Mouse (Mus musculus): Measurements from ENCODE around the gene Usp42. TPM values are rescaled to one million over a fixed set of nuclear protein-coding genes. Genes with fewer than 3 reads are reported as not detected.

Usp42 gene
- polyA plus RNA-seq, 1 experiment from 2014 or later, result 30.1 TPM

GRCm38 (mm10) chr5:143706822-143707200, 25.3 kb downstream of the Usp42 start:
- peak overlapping the region; percentile 51 for H3K27ac ChIP-seq (replicated peaks)
- no peak overlapping the region for H3K4me3 ChIP-seq
- 87% methylated on average over 7 of the region's 7 CpGs for WGBS
- peaks cover 95% of the 10 kb centered on the region for H3K36me3 ChIP-seq (replicated peaks)
- no peaks in the 10 kb centered on the region for H3K27me3 ChIP-seq (replicated peaks; ENCODE audit: low read depth, poor library complexity, severe bottlenecking)
- DNase-seq (ENCODE audit: low spot score), result no peak
- no peaks in the 10 kb centered on the region for H3K9me3 ChIP-seq
- H3K4me1 ChIP-seq, result peaks cover 26% of the 10 kb centered on the region

GRCm38 (mm10) chr5:143706030-143706821, 25.9 kb downstream of the Usp42 start:
- Histone ChIP-seq H3K27ac (replicated peaks) (peak overlapping the region; percentile 57), H3K4me1 (peaks cover 24% of the 10 kb centered on the region), H3K27me3 (replicated peaks; ENCODE audit: low read depth, poor library complexity, severe bottlenecking) (no peaks in the 10 kb centered on the region), H3K36me3 (replicated peaks) (peaks cover 95% of the 10 kb centered on the region), H3K9me3 (no peaks in the 10 kb centered on the region), H3K4me3 (no peak overlapping the region)
- WGBS, result 67% methylated on average over 9 of the region's 9 CpGs
- peak; percentile 38 for DNase-seq (ENCODE audit: low spot score)

DNA sequence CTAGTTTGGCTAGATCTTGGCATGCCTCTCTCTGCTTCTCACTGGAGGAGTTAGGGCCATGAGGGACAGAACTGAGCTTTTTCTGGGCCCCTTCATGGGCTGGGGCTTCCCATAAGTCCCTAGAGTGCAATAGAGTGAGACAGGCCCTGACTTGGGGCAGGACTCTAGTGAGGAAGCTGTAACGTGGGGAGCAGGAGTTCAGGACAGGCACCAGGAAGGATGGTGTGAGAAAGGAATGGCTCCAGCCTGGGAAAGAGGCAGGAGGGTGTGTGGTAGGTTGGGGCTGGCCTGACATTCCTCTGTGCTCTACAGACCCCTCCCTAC, 26.5 kb downstream of the Usp42 start:
- Histone ChIP-seq H3K27me3 (replicated peaks; ENCODE audit: low read depth, poor library complexity, severe bottlenecking) (no peaks in the 10 kb centered on the region), H3K4me1 (peaks cover 24% of the 10 kb centered on the region), H3K36me3 (replicated peaks) (peaks cover 95% of the 10 kb centered on the region), H3K4me3 (no peak overlapping the region), H3K27ac (replicated peaks) (peak overlapping the region; percentile 57), H3K9me3 (no peaks in the 10 kb centered on the region)
- no peak for DNase-seq (ENCODE audit: low spot score)
- WGBS, result 61% methylated on average over 1 of the region's 1 CpGs

GRCm38 (mm10) chr5:143704875-143705658, 27.0 kb downstream of the Usp42 start:
- H3K27ac ChIP-seq (replicated peaks), result peak overlapping the region; percentile 57; the same call in 1 of the 2 replicates
- no peaks in the 10 kb centered on the region for H3K27me3 ChIP-seq (replicated peaks; ENCODE audit: low read depth, poor library complexity, severe bottlenecking)
- H3K4me1 ChIP-seq, result peaks cover 24% of the 10 kb centered on the region
- WGBS, result 80% methylated on average over 13 of the region's 13 CpGs
- no peaks in the 10 kb centered on the region for H3K9me3 ChIP-seq
- H3K36me3 ChIP-seq (replicated peaks), result peaks cover 95% of the 10 kb centered on the region
- no peak for DNase-seq (ENCODE audit: low spot score)
- no peak overlapping the region for H3K4me3 ChIP-seq

DNA sequence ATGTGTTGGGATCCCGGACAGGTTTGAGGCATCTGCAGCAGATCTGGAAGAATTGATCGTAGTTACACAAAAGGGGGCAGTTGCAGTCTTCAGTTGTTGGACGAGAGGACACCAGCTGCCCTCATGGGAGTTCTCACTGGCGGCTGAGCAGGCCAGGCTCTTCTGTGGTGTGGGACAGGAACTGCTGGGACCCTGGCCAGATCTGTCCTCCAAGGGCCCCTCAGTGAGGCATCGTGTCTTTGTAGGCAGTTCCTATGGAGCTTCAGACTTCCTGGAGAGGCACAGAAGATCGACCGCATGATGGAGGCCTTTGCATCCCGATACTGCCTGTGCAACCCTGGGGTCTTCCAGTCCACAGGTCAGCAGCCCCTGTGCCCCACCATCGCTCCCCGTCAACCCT, 31.0 kb downstream of the Usp42 start:
- H3K36me3 ChIP-seq (replicated peaks), result peaks cover 98% of the 10 kb centered on the region

GRCm38 (mm10) chr5:143700247-143700646, 31.8 kb downstream of the Usp42 start:
- 91% methylated on average over 5 of the region's 5 CpGs for WGBS
- H3K36me3 ChIP-seq (replicated peaks), result peaks cover 97% of the 10 kb centered on the region

More for the DNA sequence above, 31.0 kb downstream of the Usp42 start:
- Histone ChIP-seq H3K9me3 (no peaks in the 10 kb centered on the region), H3K4me3 (no peak overlapping the region), H3K4me1 (peaks cover 10% of the 10 kb centered on the region), H3K27ac (replicated peaks) (peak overlapping the region; percentile 24; the same call in 1 of the 2 replicates), H3K27me3 (replicated peaks; ENCODE audit: low read depth, poor library complexity, severe bottlenecking) (no peaks in the 10 kb centered on the region)
- no peak for DNase-seq (ENCODE audit: low spot score)
- WGBS, result 90% methylated on average over 10 of the region's 10 CpGs

DNA sequence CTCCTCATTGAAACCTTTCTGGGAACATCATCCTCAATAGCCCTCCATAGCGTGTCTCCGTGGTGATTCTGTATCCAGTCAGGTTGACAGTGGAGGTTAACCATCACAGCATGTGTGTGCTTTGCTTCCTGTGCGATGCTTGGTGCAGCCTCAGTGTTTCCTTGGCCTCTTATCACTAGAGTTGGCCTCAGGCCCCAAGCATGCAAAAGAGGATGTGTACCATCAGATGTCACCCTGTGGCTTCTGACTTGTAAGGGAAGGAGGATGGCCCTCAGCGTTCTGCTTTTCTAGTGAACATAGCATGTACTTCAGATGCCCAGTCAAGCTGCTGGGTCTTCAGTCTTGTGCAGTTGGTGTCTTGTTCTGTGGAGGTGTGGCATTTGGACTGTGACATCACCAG, 33.6 kb downstream of the Usp42 start:
- no peak for DNase-seq (ENCODE audit: low spot score)
- Histone ChIP-seq H3K4me3 (no peak overlapping the region), H3K27me3 (replicated peaks; ENCODE audit: low read depth, poor library complexity, severe bottlenecking) (no peaks in the 10 kb centered on the region), H3K4me1 (no peaks in the 10 kb centered on the region), H3K36me3 (replicated peaks) (peaks cover 97% of the 10 kb centered on the region), H3K9me3 (no peaks in the 10 kb centered on the region), H3K27ac (replicated peaks) (no peak overlapping the region)
- WGBS, result 93% methylated on average over 4 of the region's 4 CpGs

More at GRCm38 (mm10) chr5:143700247-143700646, 31.8 kb downstream of the Usp42 start:
- H3K4me3 ChIP-seq, result no peak overlapping the region
- no peaks in the 10 kb centered on the region for H3K9me3 ChIP-seq
- H3K27ac ChIP-seq (replicated peaks), result no peak overlapping the region
- H3K4me1 ChIP-seq, result peaks cover 2% of the 10 kb centered on the region; the same call in 1 of the 2 replicates
- no peak for DNase-seq (ENCODE audit: low spot score)
- H3K27me3 ChIP-seq (replicated peaks; ENCODE audit: low read depth, poor library complexity, severe bottlenecking), result no peaks in the 10 kb centered on the region

GRCm38 (mm10) chr5:143696323-143696722, 35.8 kb downstream of the Usp42 start:
- no peaks in the 10 kb centered on the region for H3K4me1 ChIP-seq

GRCm38 (mm10) chr5:143690926-143691325, 41.2 kb downstream of the Usp42 start:
- Histone ChIP-seq H3K36me3 (replicated peaks) (peaks cover 80% of the 10 kb centered on the region), H3K27ac (replicated peaks) (no peak overlapping the region)
- WGBS, result 94% methylated on average over 5 of the region's 5 CpGs

More at GRCm38 (mm10) chr5:143696323-143696722, 35.8 kb downstream of the Usp42 start:
- Histone ChIP-seq H3K27ac (replicated peaks) (no peak overlapping the region), H3K27me3 (replicated peaks; ENCODE audit: low read depth, poor library complexity, severe bottlenecking) (no peaks in the 10 kb centered on the region), H3K4me3 (no peak overlapping the region), H3K9me3 (no peaks in the 10 kb centered on the region), H3K36me3 (replicated peaks) (peaks cover 94% of the 10 kb centered on the region)
- DNase-seq (ENCODE audit: low spot score), result no peak
- 65% methylated on average over 3 of the region's 3 CpGs for WGBS

DNA sequence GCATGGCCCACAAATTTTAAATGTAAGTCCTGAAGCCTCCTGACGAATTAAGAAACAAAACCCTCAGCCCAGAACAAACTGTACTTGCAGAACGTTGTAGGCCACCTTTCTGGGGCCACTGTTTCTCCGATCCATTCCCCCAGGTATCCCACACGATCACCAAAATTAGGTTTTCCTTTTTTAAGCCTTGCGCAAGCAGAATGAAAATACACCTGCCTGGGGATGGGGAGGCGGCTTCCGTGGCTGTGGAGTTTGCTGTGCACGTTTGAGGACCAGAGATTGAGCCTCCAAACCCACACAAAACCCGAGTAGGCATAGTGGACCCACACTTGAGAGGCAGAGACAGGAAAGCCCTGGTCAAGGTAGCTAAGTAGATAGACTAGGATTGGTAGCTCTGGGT, 41.7 kb downstream of the Usp42 start:
- Histone ChIP-seq H3K4me1 (no peaks in the 10 kb centered on the region), H3K27me3 (replicated peaks; ENCODE audit: low read depth, poor library complexity, severe bottlenecking) (no peaks in the 10 kb centered on the region), H3K9me3 (no peaks in the 10 kb centered on the region), H3K36me3 (replicated peaks) (peaks cover 77% of the 10 kb centered on the region), H3K27ac (replicated peaks) (no peak overlapping the region), H3K4me3 (no peak overlapping the region)
- WGBS, result 90% methylated on average over 9 of the region's 9 CpGs
- DNase-seq (ENCODE audit: low spot score), result no peak

More at GRCm38 (mm10) chr5:143690926-143691325, 41.2 kb downstream of the Usp42 start:
- H3K4me1 ChIP-seq, result no peaks in the 10 kb centered on the region
- no peak for DNase-seq (ENCODE audit: low spot score)
- H3K27me3 ChIP-seq (replicated peaks; ENCODE audit: low read depth, poor library complexity, severe bottlenecking), result no peaks in the 10 kb centered on the region
- H3K9me3 ChIP-seq, result no peaks in the 10 kb centered on the region
- no peak overlapping the region for H3K4me3 ChIP-seq

DNA sequence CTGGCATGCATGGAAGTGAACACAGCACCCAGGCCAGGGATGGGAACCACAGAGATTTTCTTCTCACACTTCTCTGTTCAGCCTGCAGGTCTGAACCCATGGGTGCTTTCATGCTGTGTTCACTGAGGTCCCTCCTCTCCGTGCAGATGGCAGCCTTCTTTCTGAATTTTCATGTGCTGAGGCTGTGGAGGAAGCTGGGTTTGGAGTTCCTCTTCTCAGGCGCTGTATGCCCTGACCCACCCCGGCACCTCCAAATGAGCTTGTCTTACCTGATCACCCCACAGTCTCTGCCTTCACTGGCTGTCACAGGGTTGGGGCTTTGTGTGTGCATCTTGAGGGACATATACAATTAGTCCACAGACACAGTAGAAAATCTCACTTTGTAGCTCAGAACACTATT, 44.5 kb downstream of the Usp42 start:
- no peaks in the 10 kb centered on the region for H3K9me3 ChIP-seq
- 89% methylated on average over 3 of the region's 3 CpGs for WGBS
- no peaks in the 10 kb centered on the region for H3K27me3 ChIP-seq (replicated peaks; ENCODE audit: low read depth, poor library complexity, severe bottlenecking)
- no peak for DNase-seq (ENCODE audit: low spot score)
- no peak overlapping the region for H3K4me3 ChIP-seq
- peaks cover 54% of the 10 kb centered on the region for H3K36me3 ChIP-seq (replicated peaks)
- H3K4me1 ChIP-seq, result peaks cover 14% of the 10 kb centered on the region
- no peak overlapping the region for H3K27ac ChIP-seq (replicated peaks)

DNA sequence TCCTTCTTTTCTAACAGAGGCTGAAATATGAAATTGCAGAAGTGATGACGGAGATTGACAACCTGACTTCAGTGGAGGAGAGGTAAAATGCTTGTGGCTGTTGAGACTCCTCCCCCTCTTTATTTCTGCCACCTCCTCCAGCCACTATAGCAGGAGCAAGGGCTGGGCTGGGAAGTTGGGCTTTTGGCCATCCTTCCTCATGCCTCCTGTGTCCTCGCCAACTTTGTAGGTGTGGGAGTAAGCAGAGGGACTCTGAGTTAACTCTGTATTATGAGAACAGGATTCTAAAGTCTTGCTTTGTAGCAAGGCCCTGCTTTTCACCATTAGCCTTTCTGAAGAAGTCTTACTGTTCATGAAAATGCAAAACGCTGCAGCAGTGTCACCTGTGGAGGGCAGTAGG, 45.6 kb downstream of the Usp42 start:
- H3K4me3 ChIP-seq, result no peak overlapping the region
- WGBS, result 90% methylated on average over 3 of the region's 3 CpGs

More for the DNA sequence above, 45.6 kb downstream of the Usp42 start:
- Histone ChIP-seq H3K9me3 (no peaks in the 10 kb centered on the region), H3K27ac (replicated peaks) (no peak overlapping the region), H3K4me1 (peaks cover 20% of the 10 kb centered on the region), H3K27me3 (replicated peaks; ENCODE audit: low read depth, poor library complexity, severe bottlenecking) (no peaks in the 10 kb centered on the region), H3K36me3 (replicated peaks) (peaks cover 42% of the 10 kb centered on the region)
- DNase-seq (ENCODE audit: low spot score), result no peak
